Mouse (Mus musculus): Measurements from ENCODE around the gene Ppp1r3d. TPM values are rescaled to one million over a fixed set of nuclear protein-coding genes. Genes with fewer than 3 reads are reported as not detected.
A peak's percentile ranks its signal among the peaks of the same experiment; 100 is the strongest.

The Ppp1r3d gene
- 4.1 TPM in 2 replicates for polyA plus RNA-seq (2012; rRNA removed)

- Histone ChIP-seq H3K4me3 (replicated peaks; ENCODE audit: insufficient read depth, low read depth, low read length) (peak within 1 kb of the TSS; percentile 87), H3K27ac (ENCODE audit: insufficient read depth, low read length) (no peak within 1 kb of the TSS), H3K27me3 (ENCODE audit: control insufficient read depth, insufficient read depth, low read length) (no peaks in the 10 kb centered on the region), H3K4me1 (ENCODE audit: control insufficient read depth, insufficient read depth, low read length) (peaks cover 6% of the 10 kb centered on the region)
- TF ChIP-seq CTCF (IDR thresholded peaks at IDR 0.05; ENCODE audit: borderline replicate concordance, insufficient read depth, low read depth, low read length) (no peak), POLR2A (IDR thresholded peaks at IDR 0.05; ENCODE audit: borderline replicate concordance, insufficient read depth, low read length) (no peak)
- under 1% methylated on average over 73 of the region's 74 CpGs for WGBS
- peak; percentile 45 to 56 for DNase-seq
Measured at GRCm38 (mm10) chr2:178414261-178415149, at the start of gene Ppp1r3d, which contains the start of gene Fam217b. Gene Ppp1r3d, minus strand, starts transcription at chr2:178414472. Gene Fam217b, plus strand, starts transcription at chr2:178414524.

- TF ChIP-seq CTCF (IDR thresholded peaks at IDR 0.05; ENCODE audit: borderline replicate concordance, insufficient read depth, low read depth, low read length) (no peak), POLR2A (IDR thresholded peaks at IDR 0.05; ENCODE audit: borderline replicate concordance, insufficient read depth, low read length) (no peak)
- H3K4me1 ChIP-seq (ENCODE audit: control insufficient read depth, insufficient read depth, low read length), result peaks cover 2% of the 10 kb centered on the region
- H3K4me3 ChIP-seq (replicated peaks; ENCODE audit: insufficient read depth, low read depth, low read length), result no peak overlapping the region
- WGBS, result 59% methylated on average over 5 of the region's 5 CpGs
- no peak overlapping the region for H3K27ac ChIP-seq (ENCODE audit: insufficient read depth, low read length)
- no peaks in the 10 kb centered on the region for H3K27me3 ChIP-seq (ENCODE audit: control insufficient read depth, insufficient read depth, low read length)
- DNase-seq, result no peak
Measured at GRCm38 (mm10) chr2:178460353-178460752, 46.1 kb upstream of the Ppp1r3d start.

GRCm38 (mm10) chr2:178457414-178457813 is 43.1 kb upstream of the Ppp1r3d start:
- 94% methylated on average over 6 of the region's 6 CpGs for WGBS

GRCm38 (mm10) chr2:178454664-178455516 is 40.6 kb upstream of the Ppp1r3d start:
- Histone ChIP-seq H3K27me3 (ENCODE audit: control insufficient read depth, insufficient read depth, low read length) (no peaks in the 10 kb centered on the region), H3K4me1 (ENCODE audit: control insufficient read depth, insufficient read depth, low read length) (peaks cover 5% of the 10 kb centered on the region), H3K27ac (ENCODE audit: insufficient read depth, low read length) (no peak overlapping the region), H3K4me3 (replicated peaks; ENCODE audit: insufficient read depth, low read depth, low read length) (no peak overlapping the region)
- WGBS, result 7% methylated on average over 17 of the region's 17 CpGs
- peak; percentile 5 to 11 for DNase-seq
- TF ChIP-seq CTCF (IDR thresholded peaks at IDR 0.05; ENCODE audit: borderline replicate concordance, insufficient read depth, low read depth, low read length) (no peak), POLR2A (IDR thresholded peaks at IDR 0.05; ENCODE audit: borderline replicate concordance, insufficient read depth, low read length) (no peak)

More at GRCm38 (mm10) chr2:178457414-178457813, 43.1 kb upstream of the Ppp1r3d start:
- H3K4me3 ChIP-seq (replicated peaks; ENCODE audit: insufficient read depth, low read depth, low read length), result no peak overlapping the region
- peaks cover 5% of the 10 kb centered on the region for H3K4me1 ChIP-seq (ENCODE audit: control insufficient read depth, insufficient read depth, low read length)
- TF ChIP-seq CTCF (IDR thresholded peaks at IDR 0.05; ENCODE audit: borderline replicate concordance, insufficient read depth, low read depth, low read length), result no peak
- no peak for TF ChIP-seq POLR2A (IDR thresholded peaks at IDR 0.05; ENCODE audit: borderline replicate concordance, insufficient read depth, low read length)
- no peak for DNase-seq
- no peaks in the 10 kb centered on the region for H3K27me3 ChIP-seq (ENCODE audit: control insufficient read depth, insufficient read depth, low read length)
- no peak overlapping the region for H3K27ac ChIP-seq (ENCODE audit: insufficient read depth, low read length)

GRCm38 (mm10) chr2:178450961-178451360 is 36.7 kb upstream of the Ppp1r3d start:
- 38% methylated on average over 10 of the region's 10 CpGs for WGBS
- Histone ChIP-seq H3K27ac (ENCODE audit: insufficient read depth, low read length) (no peak overlapping the region), H3K4me3 (replicated peaks; ENCODE audit: insufficient read depth, low read depth, low read length) (no peak overlapping the region), H3K27me3 (ENCODE audit: control insufficient read depth, insufficient read depth, low read length) (no peaks in the 10 kb centered on the region), H3K4me1 (ENCODE audit: control insufficient read depth, insufficient read depth, low read length) (peaks cover 5% of the 10 kb centered on the region)
- no peak for TF ChIP-seq CTCF (IDR thresholded peaks at IDR 0.05; ENCODE audit: borderline replicate concordance, insufficient read depth, low read depth, low read length)
- TF ChIP-seq POLR2A (IDR thresholded peaks at IDR 0.05; ENCODE audit: borderline replicate concordance, insufficient read depth, low read length), result no peak
- no peak for DNase-seq

- Histone ChIP-seq H3K4me3 (replicated peaks; ENCODE audit: insufficient read depth, low read depth, low read length) (no peak overlapping the region), H3K4me1 (ENCODE audit: control insufficient read depth, insufficient read depth, low read length) (peaks cover 2% of the 10 kb centered on the region), H3K27me3 (ENCODE audit: control insufficient read depth, insufficient read depth, low read length) (no peaks in the 10 kb centered on the region), H3K27ac (ENCODE audit: insufficient read depth, low read length) (no peak overlapping the region)
- no peak for DNase-seq
- WGBS, result 22% methylated on average over 2 of the region's 2 CpGs
- no peak for TF ChIP-seq CTCF (IDR thresholded peaks at IDR 0.05; ENCODE audit: borderline replicate concordance, insufficient read depth, low read depth, low read length)
- TF ChIP-seq POLR2A (IDR thresholded peaks at IDR 0.05; ENCODE audit: borderline replicate concordance, insufficient read depth, low read length), result no peak
Measured at GRCm38 (mm10) chr2:178450236-178450635, 36.0 kb upstream of the Ppp1r3d start.

GRCm38 (mm10) chr2:178449386-178449785 is 35.1 kb upstream of the Ppp1r3d start:
- 68% methylated on average over 4 of the region's 4 CpGs for WGBS
- H3K27me3 ChIP-seq (ENCODE audit: control insufficient read depth, insufficient read depth, low read length), result no peaks in the 10 kb centered on the region

More at GRCm38 (mm10) chr2:178449386-178449785, 35.1 kb upstream of the Ppp1r3d start:
- Histone ChIP-seq H3K4me3 (replicated peaks; ENCODE audit: insufficient read depth, low read depth, low read length) (no peak overlapping the region), H3K4me1 (ENCODE audit: control insufficient read depth, insufficient read depth, low read length) (no peaks in the 10 kb centered on the region), H3K27ac (ENCODE audit: insufficient read depth, low read length) (no peak overlapping the region)
- no peak for DNase-seq
- TF ChIP-seq CTCF (IDR thresholded peaks at IDR 0.05; ENCODE audit: borderline replicate concordance, insufficient read depth, low read depth, low read length), result no peak
- TF ChIP-seq POLR2A (IDR thresholded peaks at IDR 0.05; ENCODE audit: borderline replicate concordance, insufficient read depth, low read length), result no peak
